Mouse (Mus musculus): Measurements from ENCODE around the gene Spesp1. TPM values are rescaled to one million over a fixed set of nuclear protein-coding genes. Genes with fewer than 3 reads are reported as not detected.

Gene Spesp1
- polyA plus RNA-seq, 1 experiment from 2014 or later, result not detected

DNA sequence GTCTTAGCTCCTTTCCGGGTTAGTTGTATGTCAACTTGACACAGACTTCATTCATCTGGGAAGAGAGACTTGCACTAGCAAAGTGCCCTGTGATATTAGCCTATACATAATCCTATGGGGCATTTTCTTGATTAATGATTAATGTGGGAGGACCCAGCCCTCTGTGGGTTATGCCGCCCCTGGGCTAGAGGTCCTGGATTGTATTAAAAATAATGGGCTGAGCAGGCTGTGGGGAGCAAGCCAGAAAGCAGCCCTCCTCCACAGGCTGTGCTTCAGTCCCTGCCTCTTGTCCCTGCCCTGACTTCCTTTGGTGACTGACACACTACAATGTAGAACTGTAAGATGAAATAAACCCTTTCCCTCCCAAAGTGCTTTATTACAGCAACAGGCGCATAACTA lies 37.4 kb downstream of the Spesp1 start:
- peaks cover 20% of the 10 kb centered on the region; the same call in 1 of the 2 replicates for H3K4me1 ChIP-seq
- no peak for ATAC-seq (ENCODE audit: insufficient read depth, low FRiP score, low read depth)
- H3K27ac ChIP-seq, result no peak overlapping the region
- WGBS, result 36% methylated on average over 3 of the region's 3 CpGs
- no peak overlapping the region for H3K9ac ChIP-seq
- H3K4me3 ChIP-seq (replicated peaks), result peak overlapping the region; percentile 13; the same call in 1 of the 2 replicates
- no peaks in the 10 kb centered on the region for H3K36me3 ChIP-seq
- no peaks in the 10 kb centered on the region for H3K27me3 ChIP-seq (replicated peaks)
- peak overlapping the region; percentile 35; the same call in 1 of the 2 replicates for H3K4me2 ChIP-seq
- H3K9me3 ChIP-seq, result no peaks in the 10 kb centered on the region

DNA sequence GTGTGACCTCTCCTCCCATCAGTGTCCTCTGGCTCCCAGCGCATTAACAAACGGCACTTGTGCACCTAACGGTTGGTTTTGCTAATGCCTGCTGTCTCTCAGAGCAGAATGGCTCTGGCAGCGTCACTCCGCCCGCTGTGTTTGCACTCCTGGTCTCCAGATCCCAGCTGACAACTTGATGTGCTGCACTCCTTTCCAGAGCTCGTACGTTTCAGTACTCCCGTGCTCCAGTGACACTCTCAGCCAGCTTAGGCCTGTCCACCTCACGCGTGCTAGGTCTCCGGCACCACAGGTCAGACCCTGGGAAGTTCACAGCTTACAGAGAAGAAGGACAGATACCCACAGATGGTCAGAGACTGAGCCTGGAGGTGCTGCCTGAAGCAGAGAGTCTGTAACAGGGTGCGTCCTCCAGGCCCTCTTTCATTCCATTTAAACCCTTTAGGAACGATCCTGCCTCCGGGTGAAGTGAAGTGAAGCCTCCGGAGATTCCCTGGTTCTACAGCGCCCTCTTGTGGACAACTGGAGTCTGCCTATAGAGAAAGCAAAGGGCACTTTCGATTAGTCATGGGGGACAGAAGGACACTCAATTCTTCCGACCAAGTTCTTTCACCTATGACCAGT lies 37.9 kb downstream of the Spesp1 start:
- 29% methylated on average over 19 of the region's 19 CpGs for WGBS
- H3K9ac ChIP-seq, result no peak overlapping the region
- peak overlapping the region; percentile 13; the same call in 1 of the 2 replicates for H3K4me3 ChIP-seq (replicated peaks)

DNA sequence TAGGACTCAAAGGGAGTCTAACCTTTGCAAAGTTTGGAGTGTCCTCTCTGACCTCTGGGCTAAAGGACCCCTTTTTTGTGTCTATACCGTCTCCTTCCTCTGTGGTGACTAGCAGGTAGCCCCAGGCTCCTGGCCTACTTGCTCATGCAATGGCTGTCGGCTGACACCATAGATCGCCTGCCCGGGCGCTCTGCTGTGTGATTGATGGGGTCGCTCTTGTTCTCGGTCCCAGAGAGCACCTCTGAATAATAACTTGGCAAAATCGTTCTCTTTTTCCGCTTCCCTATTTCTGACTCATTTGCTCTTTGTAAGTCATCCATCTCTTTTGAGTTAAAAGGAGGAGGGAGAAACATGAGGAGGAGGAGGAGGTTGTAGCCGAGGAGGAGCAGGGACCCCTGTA lies 42.0 kb downstream of the Spesp1 start:
- no peak for ATAC-seq (ENCODE audit: insufficient read depth, low FRiP score, low read depth)
- H3K27me3 ChIP-seq (replicated peaks), result no peaks in the 10 kb centered on the region
- no peaks in the 10 kb centered on the region for H3K9me3 ChIP-seq
- WGBS, result 55% methylated on average over 10 of the region's 10 CpGs
- H3K36me3 ChIP-seq, result no peaks in the 10 kb centered on the region
- no peak overlapping the region for H3K4me3 ChIP-seq (replicated peaks)
- no peak overlapping the region for H3K4me2 ChIP-seq
- peaks cover 11% of the 10 kb centered on the region; the same call in 1 of the 2 replicates for H3K4me1 ChIP-seq
- H3K27ac ChIP-seq, result no peak overlapping the region
- no peak overlapping the region for H3K9ac ChIP-seq

More for the DNA sequence above, 37.9 kb downstream of the Spesp1 start:
- peaks cover 20% of the 10 kb centered on the region; the same call in 1 of the 2 replicates for H3K4me1 ChIP-seq
- peak; percentile 72 for ATAC-seq (ENCODE audit: insufficient read depth, low FRiP score, low read depth)
- peak overlapping the region; percentile 40 for H3K4me2 ChIP-seq
- H3K36me3 ChIP-seq, result no peaks in the 10 kb centered on the region
- no peaks in the 10 kb centered on the region for H3K9me3 ChIP-seq
- H3K27me3 ChIP-seq (replicated peaks), result no peaks in the 10 kb centered on the region
- no peak overlapping the region for H3K27ac ChIP-seq

DNA sequence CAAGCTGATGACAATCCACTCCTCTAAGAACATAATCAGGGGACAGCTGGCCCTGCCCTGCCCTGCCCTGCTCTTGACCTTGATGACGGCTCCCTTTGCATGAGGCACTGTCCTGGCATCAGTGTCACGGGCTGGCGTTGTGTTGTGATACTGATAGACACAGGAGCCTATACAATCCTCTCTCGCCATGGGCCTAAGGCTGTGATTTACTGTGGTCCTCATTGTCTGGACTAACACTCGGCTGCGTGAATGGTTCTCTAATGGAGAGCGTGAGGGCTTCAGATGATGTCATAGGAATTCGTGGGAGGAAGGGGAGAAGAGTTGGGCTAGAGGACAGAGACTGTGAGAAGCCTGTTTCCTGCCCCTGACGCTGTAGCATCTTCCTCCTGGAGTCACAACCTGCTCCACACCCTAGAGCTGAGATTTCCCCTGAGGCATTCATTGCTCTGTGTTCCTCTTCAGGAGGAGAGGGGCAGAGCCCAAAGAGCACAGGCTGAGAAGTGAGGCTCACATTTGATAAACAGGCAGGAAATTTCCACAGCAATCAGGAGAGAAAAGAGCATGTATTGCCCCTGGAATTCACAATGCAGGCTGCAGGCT lies 44.5 kb downstream of the Spesp1 start:
- 50% methylated on average over 9 of the region's 9 CpGs for WGBS
- no peaks in the 10 kb centered on the region for H3K27me3 ChIP-seq (replicated peaks)
- H3K4me3 ChIP-seq (replicated peaks), result no peak overlapping the region
- ATAC-seq (ENCODE audit: insufficient read depth, low FRiP score, low read depth), result no peak
- H3K4me1 ChIP-seq, result 0 out of 2 replicates have a peak, but pooled peaks cover 2% of the 10 kb centered on the region
- H3K9me3 ChIP-seq, result no peaks in the 10 kb centered on the region
- H3K36me3 ChIP-seq, result no peaks in the 10 kb centered on the region
- H3K4me2 ChIP-seq, result no peak overlapping the region
- no peak overlapping the region for H3K27ac ChIP-seq
- no peak overlapping the region for H3K9ac ChIP-seq

DNA sequence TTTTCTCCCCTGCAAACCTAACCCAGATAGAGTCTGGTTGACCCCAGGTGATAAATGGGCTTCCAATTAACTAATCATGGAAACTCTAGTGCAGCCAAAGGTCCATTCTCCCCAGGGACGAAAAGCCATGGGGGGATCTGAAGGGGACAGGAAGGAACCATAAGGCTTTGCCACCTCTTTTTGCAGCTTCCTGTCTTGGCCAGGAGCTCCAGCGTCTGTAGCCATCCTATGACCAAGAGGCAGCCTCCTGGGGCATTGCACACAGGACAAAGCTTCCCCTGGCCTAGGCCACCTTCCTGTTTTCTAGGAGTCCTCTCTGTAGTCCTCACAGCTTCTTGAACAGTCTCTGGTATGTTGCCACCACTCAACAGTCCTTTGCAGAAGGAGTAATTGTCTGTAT lies 46.5 kb downstream of the Spesp1 start:
- WGBS, result 86% methylated on average over 2 of the region's 2 CpGs
- 0 out of 2 replicates have a peak, but pooled peaks cover 5% of the 10 kb centered on the region for H3K4me1 ChIP-seq
- no peak overlapping the region for H3K27ac ChIP-seq
- ATAC-seq (ENCODE audit: insufficient read depth, low FRiP score, low read depth), result no peak
- no peak overlapping the region for H3K4me2 ChIP-seq
- no peaks in the 10 kb centered on the region for H3K9me3 ChIP-seq
- no peaks in the 10 kb centered on the region for H3K36me3 ChIP-seq
- no peaks in the 10 kb centered on the region for H3K27me3 ChIP-seq (replicated peaks)
- H3K9ac ChIP-seq, result no peak overlapping the region
- H3K4me3 ChIP-seq (replicated peaks), result no peak overlapping the region

DNA sequence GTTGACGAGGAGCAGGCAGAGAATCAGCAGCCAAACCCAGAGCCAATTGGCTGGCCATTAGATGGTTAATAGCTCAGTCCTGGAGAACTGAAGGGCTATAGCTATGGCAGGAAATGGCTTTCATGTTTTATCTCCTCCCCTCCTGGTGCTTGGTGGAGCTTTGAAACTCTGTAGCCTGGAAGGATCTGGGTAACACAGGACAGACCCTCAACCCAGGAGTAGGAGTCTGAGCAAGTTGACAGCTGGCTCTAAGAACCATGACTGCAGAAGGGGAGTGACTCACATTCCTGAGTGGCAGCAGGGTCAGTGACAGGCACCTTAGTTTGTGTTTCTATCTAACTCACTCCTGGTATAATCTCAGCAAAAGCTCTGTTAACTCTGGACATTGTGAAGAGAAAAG lies 49.4 kb downstream of the Spesp1 start:
- 36% methylated on average over 1 of the region's 1 CpGs for WGBS
- Histone ChIP-seq H3K9me3 (no peaks in the 10 kb centered on the region), H3K4me1 (0 out of 2 replicates have a peak, but pooled peaks cover 5% of the 10 kb centered on the region), H3K4me2 (no peak overlapping the region), H3K27ac (no peak overlapping the region), H3K4me3 (replicated peaks) (no peak overlapping the region), H3K27me3 (replicated peaks) (no peaks in the 10 kb centered on the region), H3K36me3 (no peaks in the 10 kb centered on the region), H3K9ac (no peak overlapping the region)
- ATAC-seq (ENCODE audit: insufficient read depth, low FRiP score, low read depth), result no peak

DNA sequence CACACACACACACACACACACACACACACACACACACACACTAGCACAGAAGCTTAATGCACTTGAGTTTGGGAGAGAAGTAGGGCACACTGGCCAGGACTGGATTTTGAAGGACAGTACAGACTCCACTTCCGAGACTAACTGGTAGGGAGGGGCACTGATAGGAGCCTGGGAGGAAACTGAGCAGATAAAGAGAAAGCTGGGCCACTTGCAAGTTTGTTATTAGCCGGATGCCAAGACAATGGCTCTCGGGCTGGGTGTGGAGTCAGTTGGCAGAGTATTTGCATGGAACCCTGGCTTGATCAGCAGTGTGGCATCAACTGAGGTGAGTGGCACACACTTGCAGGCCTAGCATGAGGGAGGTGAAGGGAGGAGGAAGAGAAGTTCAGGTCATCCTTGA lies 51.0 kb downstream of the Spesp1 start:
- H3K4me3 ChIP-seq (replicated peaks), result no peak overlapping the region
- no peaks in the 10 kb centered on the region for H3K9me3 ChIP-seq
- no peaks in the 10 kb centered on the region for H3K36me3 ChIP-seq
- no peak overlapping the region for H3K4me2 ChIP-seq
- ATAC-seq (ENCODE audit: insufficient read depth, low FRiP score, low read depth), result no peak
- H3K4me1 ChIP-seq, result 0 out of 2 replicates have a peak, but pooled peaks cover 5% of the 10 kb centered on the region
- no peaks in the 10 kb centered on the region for H3K27me3 ChIP-seq (replicated peaks)
- H3K9ac ChIP-seq, result no peak overlapping the region
- no peak overlapping the region for H3K27ac ChIP-seq
- WGBS, result 52% methylated on average over 3 of the region's 3 CpGs

DNA sequence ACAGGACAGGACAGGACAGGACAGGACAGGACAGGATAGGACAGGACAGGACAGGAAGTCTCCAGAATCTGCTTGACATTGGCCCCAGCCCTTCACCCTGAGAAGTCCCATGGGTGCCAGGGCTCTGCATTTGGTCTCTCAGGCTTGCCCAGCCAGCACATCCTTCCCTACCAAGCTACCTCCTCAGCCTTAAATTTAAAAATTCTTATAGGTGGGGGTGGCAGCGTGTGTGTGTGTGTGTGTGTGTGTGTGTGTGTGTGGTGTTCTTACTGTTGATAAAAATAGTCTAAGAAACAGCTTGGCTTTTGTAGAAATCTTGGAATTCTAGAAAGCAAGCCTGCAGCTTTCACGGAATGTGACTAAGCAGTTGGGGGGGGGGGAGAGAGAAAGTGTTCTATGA lies 52.0 kb downstream of the Spesp1 start:
- H3K9ac ChIP-seq, result no peak overlapping the region
- H3K4me1 ChIP-seq, result 0 out of 2 replicates have a peak, but pooled peaks cover 5% of the 10 kb centered on the region
- H3K36me3 ChIP-seq, result no peaks in the 10 kb centered on the region
- no peak for ATAC-seq (ENCODE audit: insufficient read depth, low FRiP score, low read depth)
- no peaks in the 10 kb centered on the region for H3K27me3 ChIP-seq (replicated peaks)
- WGBS, result 78% methylated on average over 2 of the region's 2 CpGs
- H3K27ac ChIP-seq, result no peak overlapping the region
- no peaks in the 10 kb centered on the region for H3K9me3 ChIP-seq
- no peak overlapping the region for H3K4me2 ChIP-seq
- no peak overlapping the region for H3K4me3 ChIP-seq (replicated peaks)

DNA sequence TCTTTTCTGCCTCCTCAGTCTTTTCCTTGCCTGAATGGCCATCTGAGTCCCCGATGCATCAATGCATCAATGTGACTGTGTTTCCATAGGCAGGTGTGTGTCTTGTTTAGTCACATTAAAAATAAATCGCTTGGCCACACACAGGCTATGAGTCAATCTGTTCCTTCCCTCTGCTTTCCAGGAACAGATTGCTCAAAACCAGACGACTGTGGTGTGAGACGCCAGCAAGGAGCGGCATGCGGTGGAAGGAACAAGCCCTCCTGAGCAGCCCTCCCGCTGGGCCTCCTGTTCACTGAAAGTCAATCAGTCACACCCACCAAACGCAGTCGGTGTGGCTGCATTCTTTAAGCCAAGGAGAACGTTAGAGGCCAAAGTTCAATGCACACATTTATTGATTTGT lies 59.5 kb downstream of the Spesp1 start:
- H3K27ac ChIP-seq, result peak overlapping the region; percentile 67; the same call in 1 of the 2 replicates
- no peaks in the 10 kb centered on the region for H3K36me3 ChIP-seq
- H3K4me1 ChIP-seq, result peaks cover 3% of the 10 kb centered on the region; the same call in 1 of the 2 replicates
- ATAC-seq (ENCODE audit: insufficient read depth, low FRiP score, low read depth), result peak; percentile 80
- H3K4me2 ChIP-seq, result peak overlapping the region; percentile 8
- H3K4me3 ChIP-seq (replicated peaks), result no peak overlapping the region
- H3K27me3 ChIP-seq (replicated peaks), result no peaks in the 10 kb centered on the region
- 12% methylated on average over 10 of the region's 10 CpGs for WGBS
- H3K9me3 ChIP-seq, result no peaks in the 10 kb centered on the region
- H3K9ac ChIP-seq, result no peak overlapping the region

DNA sequence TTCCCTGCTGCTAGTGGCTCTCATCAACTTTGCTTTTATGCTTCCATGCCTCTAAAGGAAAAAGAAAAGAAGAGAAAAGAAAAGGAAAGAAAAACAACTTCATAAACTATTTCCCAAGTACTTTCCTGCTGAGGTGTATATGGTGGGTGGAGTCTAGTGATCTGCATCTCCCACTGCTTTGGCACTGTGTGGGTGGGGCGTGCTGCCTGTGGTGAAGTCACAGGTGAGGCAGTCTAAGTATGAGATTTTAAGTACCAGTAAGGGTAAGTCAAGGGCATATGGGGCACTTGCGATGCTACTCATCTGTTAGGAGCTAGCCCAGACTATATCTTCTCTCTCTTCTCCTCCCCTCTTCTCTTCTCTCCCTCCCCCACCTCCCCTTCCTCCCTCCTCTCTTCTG lies 60.0 kb downstream of the Spesp1 start:
- Histone ChIP-seq H3K27me3 (replicated peaks) (no peaks in the 10 kb centered on the region), H3K9me3 (no peaks in the 10 kb centered on the region), H3K4me2 (peak overlapping the region; percentile 8; the same call in 1 of the 2 replicates), H3K36me3 (no peaks in the 10 kb centered on the region), H3K4me3 (replicated peaks) (no peak overlapping the region), H3K4me1 (peaks cover 3% of the 10 kb centered on the region; the same call in 1 of the 2 replicates), H3K9ac (no peak overlapping the region), H3K27ac (peak overlapping the region; percentile 67; the same call in 1 of the 2 replicates)
- WGBS, result 79% methylated on average over 2 of the region's 2 CpGs
- ATAC-seq (ENCODE audit: insufficient read depth, low FRiP score, low read depth), result peak; percentile 56; the same call in 1 of the 2 replicates

Data from stomach, embryonic 15.5 days (tissue).